Mouse (Mus musculus) brain, embryonic 18.5 days (tissue): ENCODE measurements at regions not wholly inside any gene's neighbourhood (a gene's known extent, or its start where the extent isn't known, plus 50 kb on each side); places are given as distances from the start of the nearest gene placed in this dataset.

Experiments
- DNase-seq: peaks from one replicate; pipeline ENCODE4 v3.0.0-alpha.2; 2012; ENCODE audit warnings: low read depth, low spot score

DNA sequence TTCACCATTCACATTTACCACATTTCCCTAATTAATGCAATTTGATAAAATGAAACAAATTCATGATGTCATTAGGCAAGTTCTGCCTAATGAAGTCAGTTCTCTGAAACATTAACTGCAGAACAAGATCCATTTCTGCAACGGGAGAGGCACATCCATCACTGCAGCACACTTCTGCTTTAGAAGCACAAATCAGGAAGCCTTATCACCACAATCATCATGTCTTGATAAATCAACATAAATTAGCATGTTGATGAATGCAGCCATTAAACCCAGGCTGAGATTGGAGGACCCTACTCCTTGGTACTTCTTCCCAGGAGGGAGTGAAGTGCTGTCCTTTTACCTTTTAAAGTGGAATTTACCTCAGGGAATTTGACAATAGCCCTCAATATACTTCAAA lies 1195.4 kb downstream of the Defb40 start:
- no peak for DNase-seq

- DNase-seq: no peak
Observed at GRCm38 (mm10) chr8:17781559-17782283, 1196.3 kb downstream of the Defb40 start.

- DNase-seq: no peak
Observed at GRCm38 (mm10) chr8:17775411-17775810, 1202.6 kb downstream of the Defb40 start.

GRCm38 (mm10) chr8:17773311-17773710 lies 1204.7 kb downstream of the Defb40 start:
- no peak for DNase-seq

DNA sequence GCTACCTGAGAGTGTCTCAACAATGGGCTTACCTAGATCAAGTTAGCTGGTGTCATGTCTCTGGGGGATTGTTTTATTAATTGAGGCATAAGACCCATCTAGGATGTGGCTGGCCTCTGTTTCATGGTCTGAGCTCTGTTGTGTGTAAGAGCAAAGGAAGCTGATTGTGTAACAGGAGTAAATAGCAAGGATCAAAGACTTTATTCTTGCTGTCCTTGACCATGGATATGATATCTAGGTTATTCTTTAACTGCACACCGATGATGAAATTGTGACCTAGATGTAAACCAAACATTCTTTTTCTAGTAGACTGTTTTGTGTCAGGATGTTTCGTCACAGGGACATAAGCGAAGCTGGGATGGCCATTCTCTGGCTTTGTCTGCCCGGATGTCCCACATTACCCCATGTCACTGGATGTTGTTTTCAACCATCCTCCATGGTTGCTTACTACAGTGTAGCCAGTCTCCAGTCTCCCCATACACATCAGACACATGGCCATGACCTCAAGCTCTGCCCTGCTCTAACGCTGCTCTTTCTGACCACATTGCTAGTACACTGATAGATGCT lies 1210.5 kb downstream of the Defb40 start:
- no peak for DNase-seq

- no peak for DNase-seq
Observed at GRCm38 (mm10) chr8:17724672-17725071, 1253.4 kb downstream of the Defb40 start.

DNA sequence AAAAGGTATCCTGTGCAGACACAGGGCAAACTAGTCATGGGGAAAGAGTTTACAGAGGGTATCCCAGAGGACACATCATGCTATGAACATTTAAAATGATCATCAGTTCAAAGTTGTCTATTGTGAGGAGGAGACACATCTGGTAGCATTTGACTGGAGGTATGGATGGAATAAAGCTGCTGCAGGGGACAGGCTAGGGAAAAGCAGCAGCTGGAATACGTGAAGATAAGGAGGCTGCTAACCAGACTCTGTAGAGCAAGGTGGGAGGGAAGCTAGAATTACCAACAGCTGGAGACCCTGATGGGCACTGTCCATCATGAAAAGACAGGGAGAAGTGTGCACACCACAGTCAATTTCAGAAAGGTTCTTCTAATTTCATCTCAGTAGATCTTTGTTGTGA lies 1268.9 kb downstream of the Defb40 start:
- DNase-seq: no peak

DNA sequence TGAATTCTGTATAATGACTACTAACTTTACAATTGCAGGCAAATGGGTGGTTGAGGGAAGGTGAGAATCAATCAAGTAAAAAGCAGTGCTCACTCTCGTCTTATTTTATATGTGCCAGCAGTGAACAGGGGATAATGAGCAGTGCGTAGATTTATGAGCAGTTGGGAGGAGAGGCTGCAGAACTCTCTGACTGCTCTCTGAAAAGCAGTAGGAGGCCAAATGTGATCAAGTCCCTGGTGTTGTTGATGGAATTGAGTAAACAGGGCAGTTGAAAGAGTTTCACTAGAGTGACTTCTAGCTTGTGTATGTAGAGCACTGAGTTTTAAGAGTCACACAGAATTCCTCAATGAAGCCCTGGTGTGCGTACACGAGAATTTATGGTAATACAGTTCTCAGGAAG lies 1269.6 kb downstream of the Defb40 start:
- DNase-seq: no peak

- no peak for DNase-seq
Observed at GRCm38 (mm10) chr8:17704289-17704688, 1273.8 kb downstream of the Defb40 start.

- DNase-seq: peak; percentile 34
Observed at GRCm38 (mm10) chr8:17700362-17700761, 1277.7 kb downstream of the Defb40 start.

GRCm38 (mm10) chr8:17690074-17690848 lies 1287.8 kb downstream of the Defb40 start:
- DNase-seq: no peak

- no peak for DNase-seq
Observed at GRCm38 (mm10) chr8:17689641-17690040, 1288.4 kb downstream of the Defb40 start.

DNA sequence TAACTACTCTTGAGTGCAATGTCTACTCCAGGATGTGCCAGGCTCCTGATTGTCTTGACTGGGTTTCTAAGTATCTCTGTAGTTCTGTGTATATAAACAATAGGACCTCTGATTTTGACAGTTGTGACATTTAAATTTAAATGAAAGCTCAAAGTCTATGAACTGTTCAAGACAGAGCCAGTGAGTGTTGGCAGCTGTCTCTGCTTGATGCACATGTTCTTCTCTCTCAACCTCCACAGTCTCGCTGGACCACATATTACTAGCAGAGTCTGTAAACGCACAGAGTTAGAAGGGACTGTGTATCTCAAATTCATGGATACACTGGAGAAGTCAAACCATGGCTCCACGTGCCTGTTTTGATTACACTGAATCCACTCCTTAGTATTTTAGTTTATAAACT lies 1291.0 kb downstream of the Defb40 start:
- DNase-seq: no peak

- no peak for DNase-seq
Observed at GRCm38 (mm10) chr8:17664371-17665141, 1313.5 kb downstream of the Defb40 start.

DNA sequence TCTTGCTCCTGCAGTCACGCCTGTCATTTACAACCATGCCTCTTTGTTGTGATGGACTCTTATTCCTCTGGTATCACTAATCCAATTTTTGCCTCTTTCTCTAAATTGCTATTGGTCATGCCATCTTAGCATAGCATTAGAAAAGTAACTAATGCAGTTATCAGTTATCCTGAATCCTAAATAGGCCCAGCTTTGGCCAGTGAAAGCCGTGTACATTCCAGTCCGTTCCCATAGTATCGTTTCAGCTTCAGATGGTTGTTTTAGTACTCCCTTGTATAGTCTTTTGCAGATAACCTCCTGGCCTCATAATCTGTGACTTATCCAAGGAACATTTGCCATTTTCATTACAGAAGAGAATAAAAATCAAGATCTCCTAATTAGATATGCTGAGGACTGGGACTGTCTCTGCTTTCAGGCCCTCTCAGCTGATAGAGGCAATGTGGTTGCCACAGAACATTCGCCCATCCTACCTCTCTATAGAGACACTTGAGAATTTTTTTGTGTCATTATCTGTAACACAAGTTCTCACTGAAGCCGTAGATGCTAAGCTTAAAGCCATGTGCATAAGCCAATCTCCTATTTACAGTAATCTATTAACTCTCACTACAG lies 1318.2 kb downstream of the Defb40 start:
- DNase-seq: no peak

DNA sequence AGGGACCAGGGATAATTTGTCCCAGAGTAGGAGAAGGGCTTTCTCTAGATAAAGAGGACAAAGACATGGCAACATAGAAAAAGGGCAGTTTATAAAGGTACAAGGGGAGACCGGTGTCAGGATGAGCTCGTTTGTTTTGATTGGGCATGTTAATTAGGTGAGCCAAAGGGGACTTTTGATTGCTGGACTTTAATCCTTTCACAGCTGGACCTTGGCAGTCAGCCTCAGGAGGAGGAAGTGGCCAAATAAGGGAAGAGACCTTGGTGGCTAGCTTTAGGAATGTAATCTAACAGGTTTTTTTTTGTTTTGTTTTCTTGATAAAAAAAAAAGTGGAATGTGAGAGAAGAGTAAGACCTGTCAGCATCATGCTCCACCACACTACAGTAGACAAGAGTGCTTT lies 1324.3 kb downstream of the Defb40 start:
- no peak for DNase-seq

GRCm38 (mm10) chr8:17647559-17647958 lies 1330.5 kb downstream of the Defb40 start:
- DNase-seq: no peak

DNA sequence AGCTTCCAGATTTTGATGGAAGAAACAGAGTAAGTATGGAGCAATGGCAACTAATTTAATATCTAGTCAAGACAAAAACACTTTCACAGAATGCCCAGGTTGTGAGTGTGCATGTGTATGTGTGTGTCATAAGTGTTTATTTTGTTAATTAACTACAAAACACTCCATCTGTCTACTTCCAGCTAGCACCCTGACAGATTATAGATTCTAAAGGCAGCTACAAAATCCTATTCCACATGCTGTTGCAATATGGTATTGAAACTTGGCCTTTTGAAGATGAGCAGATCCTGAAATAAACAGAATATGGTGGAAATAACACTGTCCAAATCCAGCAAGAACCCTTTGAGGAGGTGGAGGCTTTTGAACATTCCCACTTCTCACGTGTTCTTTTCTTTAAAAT lies 1356.9 kb downstream of the Defb40 start:
- DNase-seq: peak; percentile 16

DNA sequence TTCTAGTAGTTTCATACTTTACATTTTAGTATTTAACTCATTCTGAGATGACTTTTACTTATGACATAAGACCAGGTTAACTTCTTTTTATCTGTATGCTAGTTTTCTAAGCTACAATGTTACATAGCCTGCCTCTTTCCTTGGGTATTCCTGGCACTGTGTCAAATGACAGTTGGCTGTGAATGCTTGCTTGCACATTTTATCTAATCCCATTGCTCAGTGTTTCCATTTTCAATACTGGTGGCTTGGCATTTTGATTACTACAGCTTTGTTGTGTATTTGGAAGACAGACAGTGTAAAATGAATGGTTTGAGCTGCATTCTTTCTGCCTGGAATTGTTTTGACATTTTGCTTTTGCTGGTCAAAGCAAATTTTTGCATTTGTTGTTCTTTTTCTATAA lies 1359.2 kb downstream of the Defb40 start:
- DNase-seq: peak; percentile 26

- DNase-seq: peak; percentile 32
Observed at GRCm38 (mm10) chr8:17618147-17618546, 1359.9 kb downstream of the Defb40 start.

- no peak for DNase-seq
Observed at GRCm38 (mm10) chr8:17602861-17603260, 1375.2 kb downstream of the Defb40 start.

- DNase-seq: no peak
Observed at GRCm38 (mm10) chr8:17598736-17599135, 1379.3 kb downstream of the Defb40 start.
